Mouse (Mus musculus) midbrain, embryonic 13.5 days (tissue): ENCODE measurements around the gene Sytl3. TPM values are rescaled to one million over a fixed set of nuclear protein-coding genes. Genes with fewer than 3 reads are reported as not detected.
"Not testable (repeated sequence)": the region's sequence is repeated elsewhere in the genome, so short reads cannot be mapped to it uniquely, and the experiment has no call there.

Source experiments
- ATAC-seq: fragments of 200-750 bp; cut with Nextera tagmentation; 2 replicates; pipeline ENCODE4 v1.8.0; 2017; ENCODE audit warnings: mild to moderate bottlenecking, moderate TSS enrichment, moderate library complexity
- H3K27ac ChIP-seq: fragments of 300-500 bp; sonication (generic); 2 replicates; pipeline ENCODE4 v1.5.1; 2015; ENCODE audit warnings: inconsistent platforms, mild to moderate bottlenecking, moderate library complexity
- H3K27me3 ChIP-seq: fragments of 300-500 bp; sonication (generic); 2 replicates; pipeline ENCODE4 v1.6.1; 2015; ENCODE audit warnings: mild to moderate bottlenecking, inconsistent platforms
- H3K36me3 ChIP-seq: fragments of 300-500 bp; sonication (generic); 2 replicates; pipeline ENCODE4 v1.6.1; 2015; ENCODE audit warnings: mild to moderate bottlenecking, inconsistent platforms
- H3K4me1 ChIP-seq: fragments of 300-500 bp; sonication (generic); replicated peaks from 2 replicates; pipeline ENCODE4 v1.6.1; 2015; ENCODE audit warnings: inconsistent platforms
- H3K4me2 ChIP-seq: fragments of 300-500 bp; sonication (generic); replicated peaks from 2 replicates; pipeline ENCODE4 v1.6.1; 2015; ENCODE audit warnings: moderate library complexity, mild to moderate bottlenecking, inconsistent platforms
- H3K4me3 ChIP-seq: fragments of 300-500 bp; sonication (generic); replicated peaks from 2 replicates; pipeline ENCODE4 v1.5.1; 2015; ENCODE audit warnings: mild to moderate bottlenecking, inconsistent platforms
- H3K9ac ChIP-seq: fragments of 300-500 bp; sonication (generic); replicated peaks from 2 replicates; pipeline ENCODE4 v1.6.1; 2015; ENCODE audit warnings: mild to moderate bottlenecking, inconsistent platforms
- H3K9me3 ChIP-seq: fragments of 300-500 bp; sonication (generic); 2 replicates; pipeline ENCODE4 v1.6.1; 2016; ENCODE audit warnings: mild to moderate bottlenecking, inconsistent platforms
- WGBS: fragments of 180-500 bp; shearing (Covaris S2); methylation state at CpG from one replicate; pipeline ENCODE4 v1.1.7; 2015; 5-methylcytosine and 5-hydroxymethylcytosine counted together
- polyA plus RNA-seq: library from polyadenylated mRNA; unstranded; fragments of >200 nt; fragmentation: Nextera tagmentation; extraction: Ambion mirVana; gene quantifications from 2 replicates; pipeline ENCODE4 v1.2.1, GENCODE M21; 2015

The Sytl3 gene
- polyA plus RNA-seq, 1 experiment from 2014 or later = 0.35 TPM

DNA sequence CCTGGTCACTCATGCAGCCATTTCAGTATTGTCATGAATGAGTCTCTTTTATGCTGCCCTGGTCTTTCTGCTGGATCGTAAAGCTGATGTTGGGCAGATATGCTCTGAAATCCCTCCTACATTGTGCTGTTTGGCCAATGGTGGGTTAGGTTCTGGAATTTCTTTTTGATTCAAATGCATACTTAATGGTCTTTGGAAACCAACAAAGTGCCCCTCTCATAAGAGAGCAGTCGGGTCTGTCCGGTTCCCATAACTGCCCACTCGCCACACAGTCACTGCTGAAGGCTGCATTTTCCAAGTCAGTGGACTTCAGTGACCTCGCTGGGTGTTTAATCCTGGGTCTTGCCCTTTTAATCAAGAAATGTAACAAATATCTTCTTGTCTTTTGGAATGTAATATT, 24.8 kb downstream of the Sytl3 start:
- not testable (repeated sequence) for H3K27me3 ChIP-seq, H3K27ac ChIP-seq, ATAC-seq, H3K4me3 ChIP-seq, H3K4me2 ChIP-seq, H3K4me1 ChIP-seq, H3K9ac ChIP-seq, H3K36me3 ChIP-seq, H3K9me3 ChIP-seq
- 90% methylated on average over 1 of the region's 5 CpGs for WGBS

DNA sequence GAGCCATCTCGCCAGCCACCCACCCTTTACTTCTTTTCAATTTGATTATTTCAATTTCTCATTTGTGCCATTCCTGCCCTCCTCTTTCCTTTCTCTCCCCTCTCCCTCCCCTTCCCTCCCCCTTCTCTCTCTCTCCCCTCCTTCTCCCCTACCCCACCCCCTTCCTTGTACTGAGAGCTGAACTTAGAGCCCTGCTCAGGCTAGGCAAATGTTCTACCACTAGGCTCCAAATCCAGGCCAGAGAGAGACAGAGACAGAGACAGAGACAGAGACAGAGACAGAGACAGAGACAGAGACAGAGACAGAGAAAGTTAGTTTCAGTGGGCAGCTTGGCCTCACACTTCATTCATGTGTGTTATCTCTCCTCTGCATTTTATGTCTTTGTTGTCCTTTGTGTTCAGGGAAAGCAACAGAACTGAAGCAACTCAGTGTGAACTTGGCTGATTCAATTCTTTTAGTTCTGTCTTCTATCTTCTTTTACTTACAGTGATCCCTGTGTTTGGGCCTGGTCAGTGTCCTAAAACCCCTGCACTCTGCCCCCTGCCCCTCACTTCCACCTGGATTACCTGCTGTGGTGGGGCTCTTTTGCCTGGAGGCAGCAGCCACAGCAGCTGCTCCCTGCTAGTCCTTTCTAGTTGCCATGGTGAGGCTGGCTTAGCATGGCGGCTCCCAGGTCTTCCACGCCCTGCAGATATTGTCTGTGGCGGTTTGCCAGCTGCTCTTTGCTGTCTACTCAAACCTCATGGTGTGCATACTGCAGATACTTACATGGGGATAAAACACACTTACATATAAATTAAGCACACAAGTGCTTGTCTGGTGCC, 25.8 kb downstream of the Sytl3 start:
- WGBS = 0% methylated on average over 1 of the region's 4 CpGs
- ATAC-seq = peak; percentile 97
- peak overlapping the region; percentile 62 for H3K27ac ChIP-seq
- not testable (repeated sequence) for H3K4me3 ChIP-seq, H3K27me3 ChIP-seq, H3K4me1 ChIP-seq, H3K4me2 ChIP-seq, H3K9ac ChIP-seq, H3K9me3 ChIP-seq, H3K36me3 ChIP-seq

DNA sequence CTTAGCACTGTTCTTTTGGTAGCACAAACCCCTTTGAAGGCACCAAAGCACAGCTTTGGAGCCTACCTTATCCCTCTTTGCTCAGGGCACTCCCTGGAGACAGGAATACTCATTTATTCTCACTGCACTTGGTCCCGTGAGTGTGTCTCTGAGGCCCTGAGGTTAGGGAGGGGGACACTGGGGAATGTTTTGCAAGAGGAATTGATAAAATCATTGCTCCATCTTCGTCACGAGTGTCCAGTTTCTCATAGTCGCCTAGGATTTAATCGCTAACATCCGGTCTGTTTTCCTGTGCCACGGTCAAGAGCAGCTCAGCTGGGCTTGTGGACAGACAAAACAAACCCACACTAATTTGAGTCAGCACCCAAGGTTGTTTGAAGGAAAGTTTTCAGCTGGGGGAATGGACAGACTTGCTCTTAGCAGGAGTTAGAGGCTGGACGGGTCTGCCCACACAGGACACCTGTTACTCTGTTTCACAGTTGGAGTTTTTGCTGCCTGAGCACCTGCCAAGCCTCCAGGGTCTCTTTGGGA, 26.5 kb downstream of the Sytl3 start:
- ATAC-seq, H3K9ac ChIP-seq, H3K4me1 ChIP-seq, H3K27ac ChIP-seq, H3K36me3 ChIP-seq, H3K4me2 ChIP-seq, H3K27me3 ChIP-seq, H3K4me3 ChIP-seq, H3K9me3 ChIP-seq: not testable (repeated sequence)
- WGBS = 51% methylated on average over 4 of the region's 8 CpGs

GRCm38 (mm10) chr17:6686299-6686971, 27.5 kb downstream of the Sytl3 start:
- not testable (repeated sequence) for H3K27me3 ChIP-seq, H3K4me1 ChIP-seq, H3K4me2 ChIP-seq, H3K4me3 ChIP-seq, ATAC-seq, H3K36me3 ChIP-seq, H3K27ac ChIP-seq, H3K9me3 ChIP-seq, H3K9ac ChIP-seq
- 91% methylated on average over 2 of the region's 4 CpGs for WGBS

GRCm38 (mm10) chr17:6689344-6689743, 30.5 kb downstream of the Sytl3 start:
- not testable (repeated sequence) for H3K27me3 ChIP-seq, ATAC-seq, H3K4me1 ChIP-seq, H3K27ac ChIP-seq, H3K4me3 ChIP-seq, H3K9ac ChIP-seq, H3K36me3 ChIP-seq, H3K4me2 ChIP-seq, H3K9me3 ChIP-seq
- 91% methylated on average over 3 of the region's 4 CpGs for WGBS

GRCm38 (mm10) chr17:6691596-6691995, 32.7 kb downstream of the Sytl3 start:
- H3K4me3 ChIP-seq, H3K36me3 ChIP-seq, H3K27me3 ChIP-seq, H3K4me1 ChIP-seq, ATAC-seq, H3K4me2 ChIP-seq, H3K9ac ChIP-seq, H3K9me3 ChIP-seq, H3K27ac ChIP-seq: not testable (repeated sequence)
- 2% methylated on average over 2 of the region's 2 CpGs for WGBS

- H3K4me3 ChIP-seq, H3K4me2 ChIP-seq, H3K9me3 ChIP-seq, H3K9ac ChIP-seq, H3K36me3 ChIP-seq, H3K27ac ChIP-seq, ATAC-seq, H3K27me3 ChIP-seq, H3K4me1 ChIP-seq: not testable (repeated sequence)
- WGBS = 81% methylated on average over 9 of the region's 9 CpGs
Observed at GRCm38 (mm10) chr17:6695712-6696111, 36.8 kb downstream of the Sytl3 start.

DNA sequence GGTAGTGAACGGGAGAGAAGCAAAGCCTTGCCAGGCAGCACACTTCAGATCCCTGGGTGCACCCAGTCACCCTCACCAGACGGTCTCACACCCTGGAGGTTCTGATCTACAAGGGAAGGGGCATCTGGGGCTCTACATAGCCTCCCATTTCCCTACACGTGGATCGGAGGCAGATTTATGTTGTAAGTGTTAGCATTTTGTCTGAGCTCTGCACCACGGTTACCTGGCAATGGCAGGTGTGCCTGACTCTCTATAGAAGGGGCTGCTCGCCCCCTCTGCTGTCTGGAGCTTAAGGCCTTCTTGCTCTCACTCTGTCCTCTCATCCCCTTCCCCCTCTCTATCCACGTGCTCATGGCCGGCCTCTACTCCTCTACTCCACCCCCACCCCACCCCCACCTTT, 37.6 kb downstream of the Sytl3 start:
- H3K9me3 ChIP-seq, H3K4me2 ChIP-seq, H3K27ac ChIP-seq, H3K4me3 ChIP-seq, H3K27me3 ChIP-seq, H3K36me3 ChIP-seq, H3K4me1 ChIP-seq, ATAC-seq, H3K9ac ChIP-seq: not testable (repeated sequence)
- 58% methylated on average over 8 of the region's 8 CpGs for WGBS

DNA sequence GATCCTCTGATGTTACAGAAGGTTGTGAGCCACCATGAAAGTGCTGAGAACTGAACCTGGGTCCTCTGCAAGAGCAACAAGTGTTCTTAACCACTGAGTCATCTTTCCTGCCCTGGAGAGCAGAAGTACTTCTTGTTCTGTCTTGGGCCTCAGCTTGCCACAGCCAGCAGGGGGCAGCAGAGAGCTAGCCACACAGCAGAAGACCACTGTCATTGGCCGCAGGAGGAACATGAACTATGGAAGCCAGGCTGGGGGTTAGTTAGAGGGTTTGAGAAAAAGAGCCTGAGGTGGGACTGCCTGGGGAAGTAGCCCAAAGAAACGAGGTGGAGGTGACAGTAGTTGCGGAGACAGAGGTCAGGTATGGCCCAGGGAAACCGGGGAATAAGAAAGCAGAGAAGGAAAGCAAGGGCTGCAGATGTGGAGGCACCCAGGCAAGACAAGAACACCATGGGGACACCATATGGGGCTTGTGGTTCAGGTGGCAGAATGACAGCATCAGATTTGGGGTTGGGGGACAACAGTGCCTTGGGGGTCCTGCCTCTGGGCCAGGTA, 38.4 kb downstream of the Sytl3 start:
- not testable (repeated sequence) for H3K4me1 ChIP-seq, H3K36me3 ChIP-seq, H3K27ac ChIP-seq, H3K9me3 ChIP-seq, H3K4me2 ChIP-seq, H3K4me3 ChIP-seq, H3K27me3 ChIP-seq, H3K9ac ChIP-seq
- WGBS = 31% methylated on average over 3 of the region's 4 CpGs
- peak; percentile 53 for ATAC-seq

DNA sequence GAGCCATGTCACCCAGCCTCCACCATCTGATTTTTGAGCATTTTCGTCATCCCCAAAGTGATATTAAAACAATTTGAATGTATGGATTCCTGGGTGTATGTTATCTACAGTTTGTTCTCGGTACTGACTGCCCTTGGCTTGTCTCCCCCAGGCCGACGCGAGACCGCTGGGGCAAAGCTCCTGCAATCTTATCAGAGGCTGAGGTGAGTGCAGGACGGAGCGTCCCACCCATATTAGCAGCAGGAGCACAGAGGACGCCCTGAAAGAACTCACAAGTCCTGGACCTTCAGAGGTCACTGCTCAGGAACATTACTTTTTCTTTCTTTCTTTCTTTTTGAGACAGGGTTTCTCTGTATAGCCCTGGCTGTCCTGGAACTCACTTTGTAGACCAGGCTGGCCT, 40.6 kb downstream of the Sytl3 start:
- H3K9me3 ChIP-seq, H3K9ac ChIP-seq, H3K27ac ChIP-seq, ATAC-seq, H3K4me2 ChIP-seq, H3K27me3 ChIP-seq, H3K4me3 ChIP-seq, H3K4me1 ChIP-seq, H3K36me3 ChIP-seq: not testable (repeated sequence)
- WGBS = 94% methylated on average over 8 of the region's 9 CpGs

DNA sequence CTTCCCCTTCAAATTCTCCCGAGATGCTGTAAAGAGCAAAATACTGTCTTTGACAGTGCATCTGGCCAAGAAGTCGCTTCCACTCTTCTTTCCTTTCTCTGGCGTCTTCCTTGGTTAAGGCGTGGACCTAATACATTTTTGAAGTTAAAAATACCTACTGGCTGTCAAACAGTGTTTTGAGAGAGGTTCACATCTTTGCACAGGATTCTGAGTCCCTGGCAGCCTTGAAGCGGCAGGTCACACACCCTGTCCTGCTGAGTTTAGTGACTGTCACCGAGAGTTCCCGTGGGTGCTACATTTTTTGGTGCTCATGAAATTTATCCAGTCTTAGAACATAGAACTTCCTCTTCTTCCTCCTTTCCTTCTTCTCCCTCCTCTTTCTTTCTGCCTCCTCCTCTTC, 41.2 kb downstream of the Sytl3 start:
- H3K27ac ChIP-seq, H3K36me3 ChIP-seq, ATAC-seq, H3K27me3 ChIP-seq, H3K4me1 ChIP-seq, H3K4me2 ChIP-seq, H3K9ac ChIP-seq, H3K9me3 ChIP-seq, H3K4me3 ChIP-seq: not testable (repeated sequence)
- WGBS = 76% methylated on average over 4 of the region's 7 CpGs

DNA sequence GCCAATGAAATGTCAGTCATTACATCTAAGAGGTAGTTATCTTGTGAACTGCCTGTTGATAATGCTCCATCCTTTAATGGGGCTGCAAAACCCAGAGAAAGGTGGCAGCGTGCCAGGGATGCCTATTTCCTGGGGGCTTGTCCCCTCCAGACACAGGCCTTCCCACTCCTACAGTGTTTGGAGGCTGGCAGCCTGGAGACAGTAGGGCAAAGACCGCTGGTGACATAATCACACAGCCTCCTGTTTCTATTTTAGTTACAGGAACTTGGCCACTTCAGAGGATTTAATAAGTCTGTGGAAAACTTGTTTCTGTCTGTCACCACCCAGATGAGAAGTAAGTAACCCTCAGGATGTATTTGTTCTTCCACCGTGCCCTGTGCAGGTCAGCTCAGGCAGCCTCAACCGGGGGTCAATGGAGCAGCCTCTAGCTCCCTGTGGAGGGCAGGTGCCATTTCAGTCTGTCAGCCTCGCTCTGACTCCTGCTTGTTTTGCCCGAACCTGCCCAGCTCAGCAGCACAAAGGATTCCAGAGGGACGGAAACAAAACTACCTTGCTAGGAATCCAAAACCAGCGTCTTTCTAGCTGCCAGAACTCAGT, 43.8 kb downstream of the Sytl3 start:
- not testable (repeated sequence) for H3K9ac ChIP-seq, H3K27me3 ChIP-seq, H3K4me2 ChIP-seq, H3K9me3 ChIP-seq, H3K36me3 ChIP-seq, H3K27ac ChIP-seq, H3K4me1 ChIP-seq, H3K4me3 ChIP-seq
- ATAC-seq = 0 out of 2 replicates have a peak, but pooled peaks have one; percentile 30
- 57% methylated on average over 1 of the region's 8 CpGs for WGBS
